Mouse (Mus musculus): ENCODE data around the gene Gls.

The Gls gene

DNA sequence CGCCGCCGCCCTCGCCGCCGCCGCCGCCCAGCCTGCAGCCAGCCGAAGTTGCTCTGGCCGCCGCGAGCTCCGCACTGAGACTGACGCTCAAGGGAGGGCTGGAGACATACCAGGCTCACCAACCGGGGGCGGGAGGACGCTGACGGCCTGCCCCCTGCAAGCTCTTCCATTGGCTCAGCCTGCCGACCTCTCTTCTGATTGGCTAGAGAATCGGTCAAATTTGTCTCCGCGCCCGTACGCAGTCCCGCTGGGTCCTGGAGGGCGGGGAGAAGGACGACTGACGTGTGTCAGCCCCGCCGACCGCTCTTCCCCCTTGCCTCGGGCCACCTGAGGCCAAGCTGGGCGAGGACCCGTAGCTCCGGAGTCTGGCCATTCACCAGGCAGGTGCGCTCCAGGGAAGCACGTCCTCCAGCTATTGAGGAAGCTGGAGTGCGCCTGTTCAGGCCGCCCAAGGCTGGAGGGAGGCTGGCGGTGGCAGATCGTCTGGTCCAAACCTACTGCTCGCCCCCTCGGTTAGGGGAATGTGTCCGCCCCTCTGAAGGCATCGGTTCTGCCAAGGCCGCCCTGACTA lies at the start of gene Gls:
Gls (minus strand) TSS at position 90 of the 571 bp plus-strand sequence.
- peak; percentile 96 for DNase-seq

DNA sequence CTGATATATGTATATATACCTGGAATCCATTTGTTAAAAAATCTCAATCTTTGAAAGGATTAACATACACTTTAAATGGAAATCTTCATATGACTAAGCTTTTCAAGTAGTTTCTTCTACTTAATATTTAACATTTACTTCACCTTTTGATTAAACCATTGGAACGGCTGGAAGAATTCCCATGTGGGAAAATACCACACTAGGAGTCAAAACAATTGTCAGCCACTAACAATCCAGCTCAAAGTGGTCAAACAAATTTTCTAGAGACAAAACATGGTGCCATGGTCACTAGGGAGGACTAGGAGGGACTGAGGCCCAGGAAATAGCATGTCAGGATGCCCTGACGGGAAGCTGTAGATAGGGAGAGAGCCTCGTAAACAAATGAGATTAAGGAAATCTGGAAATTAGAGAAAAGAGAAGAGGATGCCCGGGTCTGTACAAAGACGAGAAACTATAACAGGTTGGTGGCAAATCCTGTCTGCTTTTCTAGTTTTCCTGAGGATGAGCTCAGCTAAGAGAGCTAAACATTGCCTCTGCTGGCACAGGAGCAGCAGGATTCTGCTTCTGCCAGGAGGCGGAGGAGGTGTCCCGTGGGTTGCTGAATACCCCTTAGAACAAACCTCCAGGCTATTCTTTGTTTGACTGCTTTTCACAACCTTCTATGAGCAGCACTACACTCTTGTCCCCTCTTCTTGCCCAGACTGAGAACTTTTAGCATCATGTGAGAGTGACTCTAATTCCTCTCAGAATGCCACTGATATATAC lies 47.0 kb upstream of the Gls start:
- no peak for DNase-seq

DNA sequence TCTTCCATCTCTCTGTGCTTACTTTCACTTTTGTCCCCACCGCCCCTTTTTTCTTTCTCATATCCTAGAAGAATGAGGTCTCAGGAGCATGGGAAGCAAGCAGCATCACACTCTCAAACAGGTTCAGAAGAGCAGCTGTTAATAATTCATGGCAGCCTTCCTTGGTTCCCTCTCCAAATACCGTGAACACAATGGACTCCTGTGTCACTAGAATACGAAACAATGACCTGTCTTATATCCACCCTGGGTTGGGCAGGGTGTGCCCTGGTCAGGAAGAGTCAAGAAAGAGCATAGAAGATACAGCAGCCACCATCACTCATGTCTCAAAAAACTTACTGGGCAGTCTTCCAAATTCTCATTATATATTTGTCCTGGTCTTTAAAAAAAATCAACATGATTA lies 46.3 kb upstream of the Gls start:
- DNase-seq = no peak

DNA sequence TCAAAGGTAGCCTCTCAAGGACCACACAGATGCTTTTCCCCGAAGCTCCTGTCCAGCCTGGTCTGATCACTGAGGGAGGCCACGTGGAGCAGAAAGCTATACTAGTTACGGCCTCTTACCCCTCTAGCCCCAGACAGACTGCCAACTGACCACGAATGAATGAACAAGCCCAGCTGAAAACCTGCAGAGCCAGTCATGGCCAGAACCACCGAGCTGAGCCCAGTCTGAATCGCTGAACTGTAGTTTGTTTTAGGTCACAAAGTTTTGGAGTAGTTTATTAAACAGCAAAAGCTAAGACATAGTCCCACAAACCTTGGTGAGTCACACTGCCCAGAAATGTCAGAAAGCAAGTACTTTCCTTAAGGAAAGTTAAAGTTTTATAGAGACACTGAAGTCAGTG lies 45.0 kb upstream of the Gls start:
- no peak for DNase-seq

DNA sequence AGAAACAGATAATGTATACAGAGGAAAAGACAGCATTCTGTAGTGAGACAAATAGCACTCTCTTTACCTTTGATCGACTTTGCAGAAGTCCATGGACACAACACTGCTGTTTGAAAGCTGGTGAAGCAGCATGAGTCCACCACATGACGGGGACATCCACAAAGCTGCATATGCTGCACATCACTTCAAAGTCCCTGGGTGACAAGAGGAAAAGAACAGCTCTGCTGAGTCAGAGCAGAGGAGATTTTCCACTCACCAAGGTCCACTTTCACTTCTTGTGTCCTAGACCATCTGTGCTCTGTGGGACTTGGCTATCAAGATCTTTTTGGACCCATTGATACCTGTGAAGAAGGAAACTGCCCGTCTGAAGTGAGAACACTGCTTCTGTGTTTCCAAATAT lies 41.2 kb upstream of the Gls start:
- DNase-seq = no peak

DNA sequence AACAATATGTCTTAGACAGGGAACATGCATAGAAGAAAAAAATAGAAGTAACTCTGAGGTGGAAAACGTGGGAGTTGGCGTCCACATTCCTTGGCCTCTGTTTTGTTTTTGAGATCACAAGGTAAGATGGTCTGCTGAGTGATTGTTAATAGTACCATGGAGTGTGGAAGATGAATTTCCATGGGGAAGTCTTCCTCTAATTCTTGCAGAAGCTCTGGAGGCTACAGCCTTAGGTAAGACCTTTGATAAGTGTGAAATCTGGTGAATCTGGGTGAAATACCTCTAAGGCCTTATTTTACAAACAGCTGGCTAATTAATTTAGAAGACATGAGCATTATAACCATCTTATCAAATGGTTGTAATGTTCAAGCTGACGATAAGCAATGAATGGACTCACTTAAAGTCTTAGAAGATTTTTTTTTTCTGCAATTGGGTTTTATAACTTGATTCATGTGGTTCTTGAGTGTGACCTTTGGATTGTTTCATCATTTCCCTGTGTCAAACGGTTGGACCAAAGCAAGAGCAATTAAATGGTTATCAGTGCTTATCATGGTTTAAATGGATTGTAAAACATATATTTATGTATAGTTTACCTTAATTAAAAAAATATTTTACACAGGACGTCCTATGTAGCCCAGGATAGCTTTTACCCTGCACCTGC lies 39.1 kb upstream of the Gls start:
- no peak for DNase-seq

DNA sequence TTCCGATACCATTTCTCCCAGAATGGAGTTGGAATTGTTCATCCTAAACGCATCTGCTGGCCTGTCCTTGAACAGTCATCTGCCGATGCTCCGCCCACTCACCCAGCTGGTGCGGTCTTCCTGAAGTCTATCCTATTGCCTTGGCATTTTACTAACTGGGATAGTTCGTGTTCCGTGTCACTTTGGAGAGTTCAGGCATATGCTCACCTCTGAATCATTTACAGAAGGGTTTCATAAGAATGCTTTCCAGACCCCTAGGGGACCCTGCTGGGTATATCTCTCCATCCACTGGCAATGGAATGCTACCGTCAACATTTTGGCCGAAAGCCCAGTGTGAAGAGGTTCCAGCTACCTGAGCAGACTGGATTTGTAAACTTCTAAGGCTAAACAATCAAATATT lies 37.3 kb upstream of the Gls start:
- DNase-seq = peak; percentile 49

DNA sequence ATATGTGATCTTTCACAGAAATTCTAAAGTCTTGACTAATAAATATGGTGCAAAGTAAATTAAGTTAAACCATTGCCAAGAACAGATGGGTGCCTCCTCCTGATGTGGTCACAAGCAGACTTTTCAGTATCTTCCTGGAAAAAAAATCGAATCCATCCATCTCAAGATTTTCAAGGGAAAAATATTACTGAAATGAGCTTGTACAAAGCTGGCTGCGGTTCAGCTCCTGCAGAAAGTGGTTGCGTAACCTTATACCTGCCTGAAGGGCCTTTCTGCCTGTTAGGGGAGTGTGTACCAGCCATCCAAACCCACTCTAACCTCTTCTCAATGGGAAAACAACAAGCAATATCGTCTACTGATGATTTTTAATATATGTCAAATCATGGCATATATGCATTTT lies 36.6 kb upstream of the Gls start:
- peak; percentile 26 for DNase-seq

DNA sequence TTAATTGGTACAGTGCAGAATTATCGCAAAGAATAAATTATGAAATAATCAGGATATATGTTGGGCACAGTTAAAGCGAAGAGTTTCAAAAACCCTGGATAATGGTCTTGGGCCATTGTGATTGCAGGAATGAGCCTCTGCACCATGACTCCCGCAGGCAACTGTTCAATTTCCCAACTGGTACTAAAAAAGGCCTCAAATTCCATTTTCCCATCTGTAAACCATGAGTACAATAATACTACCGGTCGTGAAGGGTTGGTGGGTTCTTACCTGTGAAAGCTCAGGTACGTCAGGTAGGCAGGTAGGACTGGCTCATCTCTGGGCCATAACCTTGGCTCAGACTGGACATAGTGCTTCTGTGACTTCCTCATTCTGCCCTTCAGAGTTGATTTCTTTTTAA lies 35.0 kb upstream of the Gls start:
- no peak for DNase-seq

DNA sequence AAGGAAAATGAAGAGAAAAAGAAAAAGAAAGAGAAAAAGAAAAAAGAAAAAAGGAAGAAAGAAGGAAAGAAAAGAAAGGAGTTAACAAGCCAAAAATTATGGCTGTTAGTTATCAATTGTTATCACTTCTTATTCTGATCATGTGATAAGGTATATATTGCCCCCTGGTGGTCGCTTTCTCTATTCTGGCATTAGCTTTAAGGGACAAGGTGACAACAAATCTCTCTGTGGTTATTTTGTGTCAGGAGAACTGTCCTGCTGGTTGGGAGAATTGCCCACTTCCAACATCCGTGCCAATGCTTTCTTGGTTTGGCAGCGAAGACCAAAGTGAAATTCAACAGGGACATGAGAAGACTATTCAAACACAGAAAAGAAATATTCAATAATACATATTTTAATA lies 34.6 kb upstream of the Gls start:
- DNase-seq = peak; percentile 85

DNA sequence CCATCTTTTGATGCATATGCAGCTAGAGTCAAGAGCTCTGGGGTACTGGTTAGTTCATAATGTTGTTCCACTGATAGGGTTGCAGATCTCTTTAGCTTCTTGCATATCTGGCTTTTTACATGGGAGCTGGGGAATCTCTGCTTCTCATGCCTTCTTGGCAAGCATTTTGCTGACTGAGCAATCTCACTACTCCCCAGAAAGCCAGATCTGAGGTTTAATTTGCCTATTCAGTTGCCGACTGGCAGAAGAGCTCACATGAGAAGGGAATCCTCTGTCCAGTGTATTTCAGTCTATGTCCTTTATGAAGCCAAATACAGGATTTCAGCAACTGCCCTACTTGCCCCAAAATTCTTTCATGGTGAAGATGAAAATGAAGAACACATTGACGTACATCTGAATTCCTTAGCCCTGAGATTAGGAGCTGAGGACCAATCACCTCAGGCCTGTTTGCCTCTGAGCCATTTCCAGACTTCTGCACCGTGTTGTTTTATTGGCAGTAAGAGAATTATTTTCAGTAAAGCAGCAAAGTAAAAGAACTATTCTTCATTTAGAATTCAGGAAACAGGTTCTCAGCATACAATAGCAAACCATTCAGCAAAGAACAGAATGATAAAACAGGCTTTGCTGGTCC lies 33.0 kb upstream of the Gls start:
- DNase-seq = no peak

DNA sequence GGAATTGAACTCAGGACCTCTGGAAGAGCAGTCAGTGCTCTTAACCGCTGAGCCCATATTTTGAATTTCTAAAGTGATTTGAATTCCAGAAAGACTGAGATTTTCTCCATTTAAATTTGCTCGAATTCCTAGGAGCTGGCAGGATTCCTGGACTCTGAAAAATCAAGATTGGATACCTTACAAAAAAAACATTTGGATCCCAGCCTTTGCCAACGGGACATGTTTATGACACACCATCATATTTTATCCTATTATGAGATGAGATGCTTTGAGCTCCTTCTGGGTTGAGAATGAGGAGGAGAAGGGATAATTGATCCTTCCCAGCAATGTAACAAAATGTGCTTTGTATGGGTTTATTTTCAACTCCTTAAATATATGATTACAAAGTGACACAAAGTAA lies 31.3 kb upstream of the Gls start:
- no peak for DNase-seq

DNA sequence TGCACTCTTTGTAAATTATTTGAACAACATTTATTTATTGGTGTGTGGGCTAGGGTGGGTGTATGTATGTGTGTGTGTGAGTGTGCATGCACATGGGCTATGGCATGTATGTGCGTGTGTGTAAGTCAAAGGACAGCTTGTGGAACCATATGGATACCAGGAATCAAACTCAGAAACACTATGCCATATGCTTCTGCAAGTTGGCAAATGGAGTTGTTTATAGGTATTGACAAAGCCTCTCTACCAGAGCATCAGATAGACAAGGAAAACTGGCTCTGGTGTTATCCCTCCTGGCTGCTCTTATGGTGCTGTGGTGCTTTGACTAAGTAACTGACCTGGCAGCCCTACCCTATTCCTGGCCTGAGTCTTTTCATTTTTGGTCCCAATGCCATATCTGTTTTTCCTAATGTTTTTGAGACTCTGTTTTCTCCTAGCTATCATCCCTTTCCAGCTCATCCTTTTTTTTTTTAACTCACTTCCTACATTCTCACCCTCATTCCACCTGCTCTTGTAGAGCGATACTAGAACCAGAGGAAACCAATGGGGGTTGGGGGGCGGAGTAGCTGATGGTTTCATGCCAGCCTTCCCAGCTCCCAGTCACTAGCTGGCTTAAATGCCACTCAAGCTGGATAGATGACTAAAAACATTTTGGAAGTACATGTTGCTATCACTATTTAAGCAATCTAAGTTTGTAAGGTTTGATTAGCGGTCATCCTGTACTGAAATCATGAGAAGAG lies 27.5 kb upstream of the Gls start:
- no peak for DNase-seq

DNA sequence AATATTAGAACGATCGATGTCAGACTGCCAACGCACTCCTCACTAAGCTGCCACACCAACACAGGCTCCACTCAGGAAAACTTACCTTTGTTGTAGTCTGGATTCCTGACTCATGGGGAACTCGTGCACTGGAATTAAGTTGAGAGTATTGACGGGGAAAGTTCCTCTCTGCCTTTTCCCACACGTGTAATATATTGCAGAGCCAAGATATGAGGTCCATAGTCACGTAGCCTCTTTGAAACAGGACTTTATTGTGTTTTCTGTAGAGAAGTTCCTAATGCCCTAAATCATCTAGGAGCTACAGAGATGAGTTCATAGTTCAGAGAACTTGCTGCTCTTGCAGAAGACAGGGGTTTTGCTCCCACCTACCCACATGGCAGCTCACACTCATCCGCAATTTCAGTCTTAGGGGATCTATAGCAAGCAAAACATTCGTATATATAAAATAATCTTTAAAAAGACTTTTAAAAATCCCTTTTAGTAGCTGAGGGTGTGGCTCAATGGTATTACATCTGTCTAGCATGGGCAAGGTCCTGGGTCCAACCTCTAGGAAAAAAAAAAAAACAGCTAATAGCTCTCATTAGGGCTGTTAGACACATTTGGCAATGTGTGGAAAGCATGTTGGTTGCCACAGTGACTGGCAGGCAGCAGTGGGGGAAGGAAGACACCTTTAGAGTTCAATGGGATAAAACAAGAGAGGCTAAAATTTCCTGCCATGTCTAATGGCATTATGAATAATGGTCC lies 25.1 kb upstream of the Gls start:
- no peak for DNase-seq

DNA sequence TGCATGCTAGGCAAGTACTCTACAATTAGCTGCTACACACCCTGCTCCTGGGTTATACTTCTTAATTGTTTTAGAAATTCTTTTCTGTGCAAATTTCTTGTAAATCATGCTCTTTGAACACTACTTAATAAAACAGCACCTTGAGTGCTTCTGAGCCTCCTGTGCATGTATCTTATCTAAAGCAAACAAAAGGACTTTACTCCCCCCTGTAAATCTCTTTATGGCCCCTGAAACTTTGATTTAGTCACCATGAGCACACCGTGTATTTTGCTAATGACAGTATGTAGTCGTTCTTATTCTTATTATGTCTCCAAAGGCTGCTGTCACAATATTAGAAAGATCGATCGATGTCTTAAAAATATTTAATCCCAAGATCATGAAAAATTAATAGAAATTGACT lies 23.9 kb upstream of the Gls start:
- DNase-seq = no peak

DNA sequence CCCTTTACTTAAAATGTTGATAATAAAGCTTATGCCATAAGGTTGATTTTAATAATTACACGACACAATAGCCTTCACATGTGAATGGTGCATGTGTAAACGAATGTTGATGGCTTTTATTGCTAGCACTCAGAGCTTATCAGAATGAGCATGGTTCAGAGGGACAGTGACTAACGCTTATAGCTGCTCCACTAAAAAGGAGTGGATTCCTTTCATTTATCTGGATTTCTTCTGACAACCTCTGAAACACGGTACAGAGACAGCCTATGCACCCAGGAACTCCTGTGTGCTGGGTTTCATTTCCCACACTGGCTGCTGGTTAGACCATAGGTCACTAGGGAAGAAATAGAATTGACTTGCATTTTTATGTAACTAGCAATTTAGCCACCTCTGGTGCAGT lies 23.2 kb upstream of the Gls start:
- DNase-seq = no peak

DNA sequence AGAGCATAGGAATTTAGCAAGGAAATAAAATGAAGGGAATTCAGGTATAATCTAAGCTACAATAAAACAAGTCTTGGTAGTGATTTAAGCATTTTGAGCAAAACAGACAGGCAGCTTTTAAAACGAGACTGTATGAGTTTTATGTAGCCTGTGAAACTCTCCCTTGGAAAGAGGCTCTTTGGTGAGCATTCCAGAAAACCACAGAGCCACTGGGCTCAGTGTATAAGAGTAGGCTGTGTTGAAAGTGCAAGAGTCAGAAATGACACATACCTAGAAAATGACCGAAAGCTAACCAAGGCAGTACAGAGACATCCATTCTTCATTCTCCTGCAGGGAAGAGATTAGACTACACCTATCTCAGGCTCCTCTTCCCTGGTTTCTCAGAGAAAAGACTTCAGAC lies 21.4 kb upstream of the Gls start:
- no peak for DNase-seq

DNA sequence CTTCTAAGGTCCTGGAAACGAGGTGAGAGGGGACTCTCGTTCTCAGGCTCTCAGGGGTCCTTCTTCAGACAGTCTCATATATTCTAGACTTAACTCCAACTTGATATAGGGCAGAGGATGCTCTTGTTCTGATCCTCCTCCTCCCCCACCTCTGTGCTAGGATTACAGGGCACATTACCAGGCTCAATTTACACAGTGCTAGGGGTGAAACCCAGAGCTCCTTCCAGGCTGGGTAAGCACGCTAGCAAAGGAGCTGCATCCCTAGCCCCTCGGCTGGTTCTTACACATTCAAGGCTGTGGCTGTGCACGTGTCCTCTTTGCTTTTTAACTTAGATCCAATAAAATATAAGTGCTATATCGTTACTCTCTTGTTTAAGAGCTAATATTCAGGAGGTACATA lies 20.4 kb upstream of the Gls start:
- no peak for DNase-seq

DNA sequence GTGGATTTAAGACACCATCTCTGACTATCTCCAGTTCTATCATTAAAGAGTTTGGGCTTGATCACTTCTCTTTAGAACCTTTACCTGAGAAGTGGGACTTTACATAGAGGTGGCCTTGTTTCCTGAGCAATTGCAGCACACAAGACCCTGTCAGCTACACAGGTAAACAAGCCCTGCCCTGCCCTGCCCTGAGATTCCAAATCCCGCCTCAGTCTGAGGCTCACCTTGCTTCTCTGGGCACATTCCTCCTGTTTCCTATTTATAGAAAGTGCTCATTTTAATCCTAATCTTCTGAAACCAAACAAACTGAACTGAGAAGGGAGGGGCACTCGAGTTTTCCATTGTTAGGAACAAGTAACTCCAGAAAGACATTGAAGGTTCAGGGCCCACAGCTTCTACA lies 19.4 kb upstream of the Gls start:
- no peak for DNase-seq

DNA sequence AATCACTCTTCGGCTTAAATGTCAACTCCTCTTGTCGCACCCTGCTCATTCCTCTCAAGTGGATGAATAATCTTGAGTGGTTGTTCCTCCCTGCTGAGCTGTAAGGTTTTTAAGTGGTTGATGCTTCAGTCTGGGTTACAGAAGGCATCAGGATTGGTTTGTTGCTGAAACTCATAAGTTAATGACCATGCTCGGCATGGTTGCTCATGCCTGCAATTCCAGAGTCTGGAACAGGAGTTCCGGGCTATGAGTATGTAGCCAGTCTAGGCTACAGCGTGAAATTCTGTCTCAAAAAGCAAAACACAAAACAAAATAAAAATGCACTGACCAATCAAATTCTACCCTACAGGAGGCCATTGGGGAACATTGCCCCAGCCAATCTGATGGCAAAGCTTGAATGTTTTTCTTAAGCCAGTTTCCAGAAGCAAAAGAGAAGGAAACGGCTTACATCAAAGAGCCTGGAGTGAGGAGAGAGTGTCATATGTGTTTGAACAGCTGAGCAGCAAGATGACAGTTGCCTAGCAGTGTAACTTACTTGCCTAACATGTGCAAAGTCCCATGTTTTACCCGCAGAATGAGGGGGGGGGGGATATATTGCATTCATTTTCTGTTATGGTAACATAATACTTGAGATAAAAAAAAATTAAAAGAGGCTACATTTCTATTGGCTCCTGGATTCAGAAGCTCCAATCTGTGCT lies 18.2 kb upstream of the Gls start:
- DNase-seq = no peak

DNA sequence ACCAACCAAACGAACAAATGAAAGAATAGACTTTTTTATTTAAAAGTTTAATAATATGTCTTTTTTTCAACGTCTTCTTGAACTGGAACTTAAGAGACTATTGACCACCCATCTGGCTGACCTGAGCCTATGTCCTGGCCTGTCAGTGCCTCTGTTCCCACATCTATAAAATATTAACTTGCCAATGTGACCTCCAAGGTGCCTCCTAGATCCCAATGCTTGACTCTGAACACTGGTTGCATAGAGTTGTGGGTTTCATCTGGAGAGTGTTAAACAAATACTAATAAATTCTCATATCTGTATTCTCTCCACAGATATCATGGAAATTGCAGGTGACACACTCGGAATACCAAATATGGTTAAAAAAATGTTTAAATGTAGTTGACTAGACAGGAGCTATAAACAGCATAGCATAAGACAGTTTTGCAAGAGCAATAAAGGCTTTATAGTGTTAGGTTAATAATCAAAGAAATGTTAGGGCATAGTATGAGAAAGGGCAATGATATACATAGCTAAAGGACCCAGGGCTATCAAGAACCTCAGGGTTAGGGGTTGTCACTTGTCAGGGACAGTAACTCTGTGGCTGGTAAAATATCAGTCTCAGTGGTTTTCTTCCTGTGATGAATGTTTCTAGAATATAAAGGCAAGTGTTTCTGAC lies 16.0 kb upstream of the Gls start:
- no peak for DNase-seq
